Mouse (Mus musculus): ENCODE results near the gene Lrrc42. TPM values are rescaled to one million over a fixed set of nuclear protein-coding genes. Genes with fewer than 3 reads are reported as not detected.

The Lrrc42 gene
- 38.8 and 50.1 TPM in 2 replicates for polyA plus RNA-seq (2015; fragmentation: Nextera tagmentation; extraction: Ambion mirVana)

DNA sequence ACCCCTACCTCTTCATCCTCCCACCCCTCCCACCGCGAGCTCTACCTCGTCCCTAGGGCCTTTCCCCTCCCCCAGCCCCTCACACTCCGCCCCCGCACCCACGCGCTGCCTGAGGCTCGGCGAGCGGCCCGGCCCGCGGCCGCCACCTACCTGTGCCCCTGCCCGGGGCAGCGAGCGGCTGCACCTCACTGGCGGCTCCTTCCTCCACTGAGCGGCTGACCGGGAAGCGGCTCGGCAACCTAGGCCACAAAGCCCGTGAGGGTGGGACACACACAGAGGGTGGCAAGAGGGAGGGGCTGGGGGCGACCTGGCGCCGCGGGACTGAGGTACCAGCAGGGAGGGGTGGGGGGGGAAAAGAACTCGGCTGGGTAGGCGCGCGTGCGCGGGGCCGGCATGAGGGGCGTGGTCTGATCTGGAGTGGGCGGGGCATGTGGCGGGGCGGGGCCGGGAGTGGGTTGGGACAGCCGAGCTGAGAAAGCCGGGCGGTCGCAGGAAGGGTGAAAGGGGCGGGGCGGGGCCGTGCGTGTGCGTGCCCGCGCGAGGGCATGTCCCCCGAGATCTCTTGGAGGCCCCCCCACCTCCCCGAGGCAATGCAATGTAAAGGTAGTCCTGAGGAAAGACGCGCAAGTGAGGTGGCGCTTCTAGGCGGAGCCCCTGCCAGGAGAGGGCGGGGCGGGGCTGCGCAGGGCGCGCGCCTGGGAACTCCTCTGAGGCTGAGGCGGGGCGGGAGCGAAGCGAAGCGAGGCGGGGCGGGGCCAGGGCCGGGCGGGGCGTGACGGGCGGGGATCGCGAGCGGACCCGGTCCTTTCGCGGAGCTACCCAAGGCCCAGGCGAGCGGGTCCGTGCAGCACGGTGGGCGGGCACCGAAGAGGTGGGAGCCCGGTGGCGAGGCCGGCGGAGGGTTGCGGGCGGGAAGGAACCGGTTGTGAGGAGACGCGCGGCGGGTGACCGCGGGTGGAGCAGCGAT, at the start of gene Lrrc42, which contains the start of gene Hspb11:
TSS of gene Lrrc42 (minus strand) at position 408 of the 967 bp plus-strand sequence.
TSS of gene Hspb11 (plus strand) at position 469 of the 967 bp plus-strand sequence.
- H3K27ac ChIP-seq: peak within 1 kb of the TSS; percentile 86
- H3K9ac ChIP-seq: peak within 1 kb of the TSS; percentile 85
- under 1% methylated on average over 82 of the region's 101 CpGs for WGBS

DNA sequence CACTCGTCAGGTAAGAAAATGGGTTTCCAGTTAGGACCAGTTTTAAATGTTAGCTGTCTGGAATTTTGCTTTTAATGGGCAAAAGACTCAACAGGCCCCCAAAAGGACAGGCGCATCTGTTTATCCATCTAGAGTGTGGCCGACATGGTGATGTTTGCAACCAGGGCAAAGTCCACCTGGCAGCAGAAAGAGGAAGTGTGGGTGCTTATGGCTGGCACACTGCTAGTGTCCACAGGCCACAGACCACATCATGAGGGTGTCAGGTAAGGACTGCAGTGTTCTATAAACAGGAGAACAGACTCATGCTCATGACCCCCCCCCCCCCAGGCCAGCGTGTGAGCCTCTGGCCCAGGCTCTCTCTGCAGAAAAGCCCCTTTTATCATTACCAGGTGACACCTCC, 49.5 kb upstream of the Lrrc42 start:
- Histone ChIP-seq H3K4me1 (replicated peaks) (peaks cover 4% of the 10 kb centered on the region; the same call in 1 of the 2 replicates), H3K4me2 (no peak overlapping the region), H3K9me3 (replicated peaks) (no peaks in the 10 kb centered on the region), H3K27me3 (peaks cover 4% of the 10 kb centered on the region; the same call in 1 of the 2 replicates), H3K9ac (no peak overlapping the region), H3K36me3 (no peaks in the 10 kb centered on the region), H3K27ac (no peak overlapping the region), H3K4me3 (no peak overlapping the region)
- no peak for ATAC-seq (replicated peaks; ENCODE audit: insufficient number of reproducible peaks, insufficient read depth, low FRiP score, low read depth)
- WGBS: 70% methylated on average over 4 of the region's 4 CpGs

More for the DNA sequence above, at the start of gene Lrrc42, which contains the start of gene Hspb11:
- peaks cover 35% of the 10 kb centered on the region for H3K4me1 ChIP-seq (replicated peaks)
- no peaks in the 10 kb centered on the region for H3K9me3 ChIP-seq (replicated peaks)
- ATAC-seq (replicated peaks; ENCODE audit: insufficient number of reproducible peaks, insufficient read depth, low FRiP score, low read depth): peak; percentile 97
- H3K36me3 ChIP-seq: no peaks in the 10 kb centered on the region
- peak within 1 kb of the TSS; percentile 86 for H3K4me2 ChIP-seq
- H3K4me3 ChIP-seq: peak within 1 kb of the TSS; percentile 95
- H3K27me3 ChIP-seq: no peaks in the 10 kb centered on the region

- no peak overlapping the region for H3K27ac ChIP-seq
- H3K9ac ChIP-seq: no peak overlapping the region
- no peak overlapping the region for H3K4me2 ChIP-seq
- no peak overlapping the region for H3K4me3 ChIP-seq
- H3K9me3 ChIP-seq (replicated peaks): no peaks in the 10 kb centered on the region
- H3K36me3 ChIP-seq: no peaks in the 10 kb centered on the region
- WGBS: 85% methylated on average over 9 of the region's 9 CpGs
- peaks cover 4% of the 10 kb centered on the region; the same call in 1 of the 2 replicates for H3K4me1 ChIP-seq (replicated peaks)
- no peak for ATAC-seq (replicated peaks; ENCODE audit: insufficient number of reproducible peaks, insufficient read depth, low FRiP score, low read depth)
- peaks cover 4% of the 10 kb centered on the region; the same call in 1 of the 2 replicates for H3K27me3 ChIP-seq
Observed at GRCm38 (mm10) chr4:107302221-107302620, 48.9 kb upstream of the Lrrc42 start.

- Histone ChIP-seq H3K9me3 (replicated peaks) (no peaks in the 10 kb centered on the region), H3K27me3 (no peaks in the 10 kb centered on the region; the same call in 1 of the 2 replicates), H3K4me1 (replicated peaks) (peaks cover 4% of the 10 kb centered on the region; the same call in 1 of the 2 replicates), H3K4me3 (no peak overlapping the region), H3K4me2 (no peak overlapping the region), H3K36me3 (no peaks in the 10 kb centered on the region), H3K27ac (no peak overlapping the region), H3K9ac (no peak overlapping the region)
- no peak for ATAC-seq (replicated peaks; ENCODE audit: insufficient number of reproducible peaks, insufficient read depth, low FRiP score, low read depth)
- 83% methylated on average over 1 of the region's 1 CpGs for WGBS
Observed at GRCm38 (mm10) chr4:107300902-107301555, 47.7 kb upstream of the Lrrc42 start.

- H3K36me3 ChIP-seq: no peaks in the 10 kb centered on the region
Observed at GRCm38 (mm10) chr4:107300371-107300770, 47.0 kb upstream of the Lrrc42 start.

GRCm38 (mm10) chr4:107299779-107300340, 46.5 kb upstream of the Lrrc42 start:
- ATAC-seq (replicated peaks; ENCODE audit: insufficient number of reproducible peaks, insufficient read depth, low FRiP score, low read depth): no peak
- Histone ChIP-seq H3K4me3 (no peak overlapping the region), H3K9ac (no peak overlapping the region), H3K9me3 (replicated peaks) (no peaks in the 10 kb centered on the region), H3K36me3 (no peaks in the 10 kb centered on the region), H3K4me2 (no peak overlapping the region), H3K4me1 (replicated peaks) (no peaks in the 10 kb centered on the region), H3K27me3 (no peaks in the 10 kb centered on the region; the same call in 1 of the 2 replicates), H3K27ac (no peak overlapping the region)
- 83% methylated on average over 7 of the region's 7 CpGs for WGBS

More at GRCm38 (mm10) chr4:107300371-107300770, 47.0 kb upstream of the Lrrc42 start:
- WGBS: 76% methylated on average over 4 of the region's 4 CpGs
- no peaks in the 10 kb centered on the region for H3K9me3 ChIP-seq (replicated peaks)
- H3K9ac ChIP-seq: no peak overlapping the region
- no peak overlapping the region for H3K4me3 ChIP-seq
- ATAC-seq (replicated peaks; ENCODE audit: insufficient number of reproducible peaks, insufficient read depth, low FRiP score, low read depth): no peak
- H3K27ac ChIP-seq: no peak overlapping the region
- H3K27me3 ChIP-seq: no peaks in the 10 kb centered on the region; the same call in 1 of the 2 replicates
- peaks cover 2% of the 10 kb centered on the region; the same call in 1 of the 2 replicates for H3K4me1 ChIP-seq (replicated peaks)
- no peak overlapping the region for H3K4me2 ChIP-seq

GRCm38 (mm10) chr4:107298071-107298606, 44.8 kb upstream of the Lrrc42 start:
- no peaks in the 10 kb centered on the region for H3K36me3 ChIP-seq
- H3K4me3 ChIP-seq: no peak overlapping the region
- no peak overlapping the region for H3K9ac ChIP-seq
- no peak overlapping the region for H3K27ac ChIP-seq
- no peaks in the 10 kb centered on the region for H3K9me3 ChIP-seq (replicated peaks)
- WGBS: 73% methylated on average over 8 of the region's 8 CpGs
- ATAC-seq (replicated peaks; ENCODE audit: insufficient number of reproducible peaks, insufficient read depth, low FRiP score, low read depth): no peak
- H3K4me1 ChIP-seq (replicated peaks): no peaks in the 10 kb centered on the region
- no peak overlapping the region for H3K4me2 ChIP-seq
- no peaks in the 10 kb centered on the region for H3K27me3 ChIP-seq

- Histone ChIP-seq H3K27ac (no peak overlapping the region), H3K9me3 (replicated peaks) (no peaks in the 10 kb centered on the region), H3K4me2 (no peak overlapping the region), H3K9ac (no peak overlapping the region), H3K27me3 (no peaks in the 10 kb centered on the region), H3K4me1 (replicated peaks) (no peaks in the 10 kb centered on the region), H3K36me3 (no peaks in the 10 kb centered on the region), H3K4me3 (no peak overlapping the region)
- WGBS: 35% methylated on average over 4 of the region's 4 CpGs
- ATAC-seq (replicated peaks; ENCODE audit: insufficient number of reproducible peaks, insufficient read depth, low FRiP score, low read depth): no peak
Observed at GRCm38 (mm10) chr4:107292273-107292662, 38.9 kb upstream of the Lrrc42 start.

GRCm38 (mm10) chr4:107291611-107292272, 38.4 kb upstream of the Lrrc42 start:
- no peak overlapping the region for H3K27ac ChIP-seq
- no peaks in the 10 kb centered on the region for H3K36me3 ChIP-seq
- ATAC-seq (replicated peaks; ENCODE audit: insufficient number of reproducible peaks, insufficient read depth, low FRiP score, low read depth): no peak
- 82% methylated on average over 7 of the region's 7 CpGs for WGBS
- no peaks in the 10 kb centered on the region for H3K27me3 ChIP-seq
- no peak overlapping the region for H3K9ac ChIP-seq
- no peak overlapping the region for H3K4me2 ChIP-seq
- no peaks in the 10 kb centered on the region for H3K4me1 ChIP-seq (replicated peaks)
- H3K4me3 ChIP-seq: no peak overlapping the region
- no peaks in the 10 kb centered on the region for H3K9me3 ChIP-seq (replicated peaks)

- Histone ChIP-seq H3K27me3 (no peaks in the 10 kb centered on the region), H3K4me1 (replicated peaks) (no peaks in the 10 kb centered on the region), H3K27ac (no peak overlapping the region), H3K9ac (no peak overlapping the region), H3K4me3 (no peak overlapping the region), H3K9me3 (replicated peaks) (no peaks in the 10 kb centered on the region), H3K4me2 (no peak overlapping the region), H3K36me3 (no peaks in the 10 kb centered on the region)
- 86% methylated on average over 2 of the region's 2 CpGs for WGBS
- no peak for ATAC-seq (replicated peaks; ENCODE audit: insufficient number of reproducible peaks, insufficient read depth, low FRiP score, low read depth)
Observed at GRCm38 (mm10) chr4:107287517-107287916, 34.2 kb upstream of the Lrrc42 start.

Data from heart, embryonic 15.5 days (tissue).